Mouse (Mus musculus) hematopoietic multipotent progenitor cell, adult 10-12 weeks (in vitro differentiated cells): ENCODE measurements around the gene H2-M11. TPM values are rescaled to one million over a fixed set of nuclear protein-coding genes. Genes with fewer than 3 reads are reported as not detected.

Experiments used
- polyA plus RNA-seq: library from polyadenylated mRNA; stranded (reverse); fragments of >175 nt; gene quantifications from 2 replicates; pipeline ENCODE4 v1.2.3, GENCODE M21; 2012; ENCODE audit warnings: low replicate concordance

The H2-M11 gene
- polyA plus RNA-seq: not detected in 2 replicates

GRCm38 (mm10) chr17:36546775-36547174, at the start of gene H2-M11:
Gene H2-M11, plus strand, starts transcription at chr17:36547075.

Other genes starting within 250 kb of the H2-M11 start
- not detected in 2 replicates for gene H2-M10.1, start 220.9 kb upstream of the H2-M11 start, polyA plus RNA-seq
- gene H2-M10.3, start 178.7 kb upstream of the H2-M11 start, polyA plus RNA-seq: not detected in 2 replicates
- gene H2-M10.4, start 84.7 kb upstream of the H2-M11 start, polyA plus RNA-seq: not detected in 2 replicates
- gene H2-M9, start 95.6 kb downstream of the H2-M11 start, polyA plus RNA-seq: not detected in 2 replicates
- not detected in 2 replicates for gene H2-M1, start 125.1 kb downstream of the H2-M11 start, polyA plus RNA-seq
- not detected in 2 replicates for gene H2-M10.5, start 225.8 kb downstream of the H2-M11 start, polyA plus RNA-seq